Mouse (Mus musculus) hindbrain, postnatal 0 days (tissue): ENCODE data around the gene Chst5. TPM values are rescaled to one million over a fixed set of nuclear protein-coding genes. Genes with fewer than 3 reads are reported as not detected.

Source experiments
- ATAC-seq: fragments of 200-750 bp; cut with Nextera tagmentation; 2 replicates; pipeline ENCODE4 v1.8.0; 2017; ENCODE audit warnings: mild to moderate bottlenecking, moderate TSS enrichment, moderate library complexity
- DNase-seq: peaks from one replicate; pipeline ENCODE4 v3.0.0-alpha.2; 2015; ENCODE audit warnings: low spot score
- H3K27ac ChIP-seq: fragments of 300-500 bp; sonication (generic); 2 replicates; pipeline ENCODE4 v1.5.1; 2014; ENCODE audit warnings: mild to moderate bottlenecking
- H3K27me3 ChIP-seq: fragments of 300-500 bp; sonication (generic); 2 replicates; pipeline ENCODE4 v1.6.1; 2014; ENCODE audit warnings: low read length, mixed read lengths; ENCODE audit not compliant: insufficient read depth
- H3K36me3 ChIP-seq: fragments of 300-500 bp; sonication (generic); 2 replicates; pipeline ENCODE4 v1.6.1; 2014; ENCODE audit warnings: low read length, mixed read lengths; ENCODE audit not compliant: insufficient read depth
- H3K4me1 ChIP-seq: fragments of 300-500 bp; sonication (generic); 2 replicates; pipeline ENCODE4 v1.6.1; 2014; ENCODE audit warnings: antibody characterized with exemption, low read length, mixed read lengths; ENCODE audit not compliant: insufficient read depth
- H3K4me2 ChIP-seq: fragments of 300-500 bp; sonication (generic); 2 replicates; pipeline ENCODE4 v1.6.1; 2014; ENCODE audit warnings: low read depth, mild to moderate bottlenecking, low read length, moderate library complexity, mixed read lengths
- H3K4me3 ChIP-seq: fragments of 300-500 bp; sonication (generic); 2 replicates; pipeline ENCODE4 v1.5.1; 2014; ENCODE audit warnings: low read length
- H3K9ac ChIP-seq: fragments of 300-500 bp; sonication (generic); replicated peaks from 2 replicates; pipeline ENCODE4 v1.6.1; 2014; ENCODE audit warnings: mild to moderate bottlenecking, low read length, moderate library complexity, mixed read lengths
- H3K9me3 ChIP-seq: fragments of 300-500 bp; sonication (generic); 2 replicates; pipeline ENCODE4 v1.6.1; 2016; ENCODE audit warnings: low read length, mixed read lengths
- CTCF ChIP-seq: IDR thresholded peaks from 2 replicates; pipeline ENCODE4 v1.5.1; 2016; ENCODE audit warnings: antibody characterized with exemption, control low read depth, low read depth
- WGBS: fragments of 180-500 bp; shearing (Covaris S2); extraction: QIAGEN DNeasy Blood & Tissue Kit; methylation state at CpG from one replicate; pipeline ENCODE4 v1.1.7; 2014; 5-methylcytosine and 5-hydroxymethylcytosine counted together
- polyA plus RNA-seq: library from polyadenylated mRNA; unstranded; fragments of >200 nt; fragmentation: Nextera tagmentation; extraction: Ambion mirVana; gene quantifications from 2 replicates; pipeline ENCODE4 v1.2.1, GENCODE M21; 2015
- total RNA-seq: library from RNA; depleted of rRNA; stranded (reverse); fragments of >200 nt; gene quantifications from 2 replicates; pipeline ENCODE4 v1.2.3, GENCODE M21; 2014

Gene Chst5
- total and polyA plus RNA-seq, 2 experiments from 2014 or later, result 2.4 to 3.8 TPM

- no peaks in the 10 kb centered on the region; the same call in none of the 2 replicates for H3K27me3 ChIP-seq
- no peak overlapping the region; the same call in 1 of the 2 replicates for H3K9ac ChIP-seq
- H3K36me3 ChIP-seq, result no peaks in the 10 kb centered on the region
- 10% methylated on average over 85 of the region's 86 CpGs for WGBS
- no peak for TF ChIP-seq CTCF
- no peak overlapping the region for H3K27ac ChIP-seq
- peak overlapping the region; percentile 37 for H3K4me3 ChIP-seq
- DNase-seq (peak; percentile 40), ATAC-seq (peak; percentile 45; the same call in 1 of the 2 replicates)
- no peaks in the 10 kb centered on the region for H3K9me3 ChIP-seq
- peaks cover 6% of the 10 kb centered on the region; the same call in 1 of the 2 replicates for H3K4me1 ChIP-seq
- H3K4me2 ChIP-seq, result peak overlapping the region; percentile 68
Observed at GRCm38 (mm10) chr8:111889931-111890910, 20.0 kb downstream of the Chst5 start.

GRCm38 (mm10) chr8:111888091-111888650, 22.1 kb downstream of the Chst5 start:
- Histone ChIP-seq H3K27me3 (no peaks in the 10 kb centered on the region; the same call in none of the 2 replicates), H3K4me3 (no peak overlapping the region), H3K27ac (no peak overlapping the region), H3K9ac (no peak overlapping the region), H3K9me3 (no peaks in the 10 kb centered on the region), H3K36me3 (no peaks in the 10 kb centered on the region), H3K4me1 (peaks cover 6% of the 10 kb centered on the region; the same call in 1 of the 2 replicates), H3K4me2 (no peak overlapping the region)
- ATAC-seq (no peak), DNase-seq (no peak)
- no peak for TF ChIP-seq CTCF
- 46% methylated on average over 7 of the region's 7 CpGs for WGBS

- TF ChIP-seq CTCF, result no peak
Observed at GRCm38 (mm10) chr8:111887479-111887878, 22.8 kb downstream of the Chst5 start.

GRCm38 (mm10) chr8:111883615-111884014, 26.6 kb downstream of the Chst5 start:
- no peaks in the 10 kb centered on the region for H3K4me1 ChIP-seq
- no peaks in the 10 kb centered on the region for H3K9me3 ChIP-seq
- H3K4me2 ChIP-seq, result no peak overlapping the region
- no peaks in the 10 kb centered on the region for H3K36me3 ChIP-seq
- no peak overlapping the region for H3K4me3 ChIP-seq
- TF ChIP-seq CTCF, result no peak
- no peak for ATAC-seq
- DNase-seq, result no peak
- no peaks in the 10 kb centered on the region for H3K27me3 ChIP-seq
- no peak overlapping the region for H3K9ac ChIP-seq
- 85% methylated on average over 4 of the region's 4 CpGs for WGBS
- no peak overlapping the region for H3K27ac ChIP-seq

More at GRCm38 (mm10) chr8:111887479-111887878, 22.8 kb downstream of the Chst5 start:
- 84% methylated on average over 1 of the region's 1 CpGs for WGBS
- H3K9ac ChIP-seq, result no peak overlapping the region
- no peaks in the 10 kb centered on the region; the same call in none of the 2 replicates for H3K27me3 ChIP-seq
- no peak overlapping the region for H3K27ac ChIP-seq
- H3K4me2 ChIP-seq, result no peak overlapping the region
- no peaks in the 10 kb centered on the region for H3K9me3 ChIP-seq
- H3K36me3 ChIP-seq, result no peaks in the 10 kb centered on the region
- H3K4me3 ChIP-seq, result no peak overlapping the region
- no peak for ATAC-seq
- DNase-seq, result no peak
- peaks cover 6% of the 10 kb centered on the region; the same call in 1 of the 2 replicates for H3K4me1 ChIP-seq

GRCm38 (mm10) chr8:111881591-111881990, 28.7 kb downstream of the Chst5 start:
- Histone ChIP-seq H3K27me3 (no peaks in the 10 kb centered on the region), H3K27ac (no peak overlapping the region), H3K4me1 (no peaks in the 10 kb centered on the region), H3K9ac (no peak overlapping the region), H3K36me3 (no peaks in the 10 kb centered on the region), H3K4me3 (no peak overlapping the region), H3K4me2 (no peak overlapping the region), H3K9me3 (no peaks in the 10 kb centered on the region)
- DNase-seq (peak; percentile 79), ATAC-seq (no peak)
- peak; percentile 85 for TF ChIP-seq CTCF
- 1% methylated on average over 2 of the region's 2 CpGs for WGBS

- DNase-seq (no peak), ATAC-seq (no peak)
- Histone ChIP-seq H3K4me3 (no peak overlapping the region), H3K36me3 (no peaks in the 10 kb centered on the region), H3K27ac (no peak overlapping the region), H3K9ac (no peak overlapping the region), H3K4me1 (no peaks in the 10 kb centered on the region), H3K27me3 (no peaks in the 10 kb centered on the region), H3K4me2 (no peak overlapping the region), H3K9me3 (no peaks in the 10 kb centered on the region)
- WGBS, result 69% methylated on average over 9 of the region's 9 CpGs
- TF ChIP-seq CTCF, result no peak
Observed at GRCm38 (mm10) chr8:111877711-111878110, 32.5 kb downstream of the Chst5 start.
